Mouse (Mus musculus) stomach, postnatal 0 days (tissue): Measurements from ENCODE around the gene Ggt1. TPM values are rescaled to one million over a fixed set of nuclear protein-coding genes. Genes with fewer than 3 reads are reported as not detected.

Experiments used
- ATAC-seq: fragments of 200-750 bp; cut with Nextera tagmentation; 2 replicates; pipeline ENCODE4 v1.8.0; 2017; ENCODE audit not compliant: low FRiP score, low TSS enrichment
- DNase-seq: peaks from one replicate; pipeline ENCODE4 v3.0.0-alpha.2; 2016; ENCODE audit warnings: low spot score
- H3K27ac ChIP-seq: fragments of 300-500 bp; sonication (generic); replicated peaks from 2 replicates; pipeline ENCODE4 v1.5.1; 2014; ENCODE audit warnings: mild to moderate bottlenecking, control low read depth
- H3K27me3 ChIP-seq: fragments of 300-500 bp; sonication (generic); 2 replicates; pipeline ENCODE4 v1.6.1; 2014; ENCODE audit warnings: low read length; ENCODE audit not compliant: control insufficient read depth, insufficient read depth
- H3K36me3 ChIP-seq: fragments of 300-500 bp; sonication (generic); 2 replicates; pipeline ENCODE4 v1.6.1; 2014; ENCODE audit warnings: low read length, mixed read lengths; ENCODE audit not compliant: control insufficient read depth, insufficient read depth
- H3K4me1 ChIP-seq: fragments of 300-500 bp; sonication (generic); replicated peaks from 2 replicates; pipeline ENCODE4 v1.6.1; 2014; ENCODE audit warnings: antibody characterized with exemption; ENCODE audit not compliant: control insufficient read depth, insufficient read depth
- H3K4me2 ChIP-seq: fragments of 300-500 bp; sonication (generic); replicated peaks from 2 replicates; pipeline ENCODE4 v1.6.1; 2014; ENCODE audit warnings: low read depth, mild to moderate bottlenecking, control low read depth, moderate library complexity
- H3K4me3 ChIP-seq: fragments of 300-500 bp; sonication (generic); 2 replicates; pipeline ENCODE4 v1.5.1; 2014; ENCODE audit warnings: low read depth, low read length, control low read depth
- H3K9ac ChIP-seq: fragments of 300-500 bp; sonication (generic); 2 replicates; pipeline ENCODE4 v1.6.1; 2014; ENCODE audit warnings: mild to moderate bottlenecking, low read length, control low read depth, mixed read lengths
- H3K9me3 ChIP-seq: fragments of 300-500 bp; sonication (generic); 2 replicates; pipeline ENCODE4 v1.6.1; 2016; ENCODE audit warnings: low read length; ENCODE audit not compliant: control insufficient read depth
- CTCF ChIP-seq: IDR thresholded peaks from 2 replicates; pipeline ENCODE4 v1.5.1; 2016; ENCODE audit warnings: antibody characterized with exemption, low read depth, mild to moderate bottlenecking, moderate library complexity
- EP300 ChIP-seq: optimal IDR thresholded peaks from 2 replicates; pipeline ENCODE3; 2016; ENCODE audit warnings: antibody characterized with exemption
- WGBS: fragments of 180-500 bp; shearing (Covaris S2); extraction: QIAGEN DNeasy Blood & Tissue Kit; methylation state at CpG from one replicate; pipeline ENCODE4 v1.1.7; 2014; 5-methylcytosine and 5-hydroxymethylcytosine counted together
- polyA plus RNA-seq: library from polyadenylated mRNA; unstranded; fragments of >200 nt; fragmentation: Nextera tagmentation; extraction: Ambion mirVana; gene quantifications from 2 replicates; pipeline ENCODE4 v1.2.1, GENCODE M21; 2015

Ggt1 gene
- polyA plus RNA-seq, 1 experiment from 2014 or later, result 1.9 TPM

DNA sequence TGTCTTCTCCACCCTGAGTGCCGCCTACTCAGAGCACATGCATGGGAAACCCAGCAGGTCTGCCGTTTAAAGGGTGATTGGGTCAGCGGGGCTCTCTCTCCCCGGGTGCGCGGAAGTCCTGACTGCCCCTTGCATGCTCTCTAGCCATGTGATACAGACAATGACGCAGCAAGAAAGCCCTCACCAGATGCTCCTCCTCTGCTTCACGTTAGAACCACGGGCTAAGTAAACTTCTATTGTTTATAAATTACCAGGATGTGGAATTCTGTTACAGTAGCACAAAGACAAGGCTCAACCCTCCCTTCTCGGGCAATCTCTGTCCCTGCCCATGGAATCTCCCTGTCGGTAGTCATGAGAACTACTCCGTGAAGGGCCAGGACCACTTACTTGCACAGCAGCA lies 10.2 kb upstream of the Ggt1 start:
- 18% methylated on average over 12 of the region's 12 CpGs for WGBS
- TF ChIP-seq CTCF, result peak; percentile 42
- no peak for TF ChIP-seq EP300
- 0 out of 2 replicates have a peak overlapping the region, but pooled peaks have one; percentile 11 for H3K4me2 ChIP-seq
- DNase-seq (no peak), ATAC-seq (peak; percentile 55)
- H3K9me3 ChIP-seq, result no peaks in the 10 kb centered on the region
- no peaks in the 10 kb centered on the region for H3K4me1 ChIP-seq
- H3K4me3 ChIP-seq, result no peak overlapping the region
- no peak overlapping the region for H3K27ac ChIP-seq
- no peaks in the 10 kb centered on the region for H3K27me3 ChIP-seq
- no peak overlapping the region for H3K9ac ChIP-seq
- H3K36me3 ChIP-seq, result no peaks in the 10 kb centered on the region

- TF ChIP-seq EP300 (no peak), CTCF (no peak)
- Histone ChIP-seq H3K4me3 (no peak overlapping the region), H3K36me3 (no peaks in the 10 kb centered on the region), H3K9ac (no peak overlapping the region), H3K4me2 (no peak overlapping the region), H3K9me3 (no peaks in the 10 kb centered on the region), H3K4me1 (no peaks in the 10 kb centered on the region), H3K27ac (no peak overlapping the region), H3K27me3 (no peaks in the 10 kb centered on the region)
- ATAC-seq (no peak), DNase-seq (no peak)
- 68% methylated on average over 2 of the region's 2 CpGs for WGBS
Measured at GRCm38 (mm10) chr10:75552106-75552505, 9.3 kb upstream of the Ggt1 start.

- 70% methylated on average over 13 of the region's 13 CpGs for WGBS
Measured at GRCm38 (mm10) chr10:75552701-75553450, 8.5 kb upstream of the Ggt1 start.

GRCm38 (mm10) chr10:75554090-75554489 lies 7.3 kb upstream of the Ggt1 start:
- Histone ChIP-seq H3K27me3 (no peaks in the 10 kb centered on the region), H3K4me3 (no peak overlapping the region), H3K9ac (no peak overlapping the region), H3K4me2 (no peak overlapping the region), H3K36me3 (no peaks in the 10 kb centered on the region), H3K27ac (no peak overlapping the region), H3K4me1 (no peaks in the 10 kb centered on the region), H3K9me3 (no peaks in the 10 kb centered on the region)
- ATAC-seq (no peak), DNase-seq (no peak)
- TF ChIP-seq EP300, result no peak
- no peak for TF ChIP-seq CTCF
- WGBS, result 91% methylated on average over 8 of the region's 8 CpGs

More at GRCm38 (mm10) chr10:75552701-75553450, 8.5 kb upstream of the Ggt1 start:
- no peaks in the 10 kb centered on the region for H3K27me3 ChIP-seq
- no peak overlapping the region for H3K4me3 ChIP-seq
- DNase-seq (no peak), ATAC-seq (no peak)
- H3K4me2 ChIP-seq, result no peak overlapping the region
- H3K9me3 ChIP-seq, result no peaks in the 10 kb centered on the region
- H3K36me3 ChIP-seq, result no peaks in the 10 kb centered on the region
- no peak overlapping the region for H3K27ac ChIP-seq
- H3K9ac ChIP-seq, result no peak overlapping the region
- no peaks in the 10 kb centered on the region for H3K4me1 ChIP-seq
- TF ChIP-seq CTCF (no peak), EP300 (no peak)

GRCm38 (mm10) chr10:75555557-75555956 lies 5.8 kb upstream of the Ggt1 start:
- no peak for TF ChIP-seq EP300
- no peak for TF ChIP-seq CTCF
- WGBS, result 85% methylated on average over 6 of the region's 6 CpGs
- no peak for DNase-seq

GRCm38 (mm10) chr10:75556026-75556425 lies 5.4 kb upstream of the Ggt1 start:
- no peak overlapping the region for H3K4me3 ChIP-seq
- 0 out of 2 replicates have a peak overlapping the region, but pooled peaks have one; percentile 40 for H3K27ac ChIP-seq
- no peaks in the 10 kb centered on the region for H3K4me1 ChIP-seq
- H3K27me3 ChIP-seq, result 0 out of 2 replicates have a peak, but pooled peaks cover 1% of the 10 kb centered on the region
- peak; percentile 76 for DNase-seq
- ATAC-seq, result peak; percentile 78
- WGBS, result 57% methylated on average over 9 of the region's 9 CpGs
- no peak overlapping the region; the same call in 1 of the 2 replicates for H3K9ac ChIP-seq
- no peaks in the 10 kb centered on the region for H3K9me3 ChIP-seq
- no peaks in the 10 kb centered on the region for H3K36me3 ChIP-seq
- TF ChIP-seq EP300 (no peak), CTCF (no peak)
- no peak overlapping the region for H3K4me2 ChIP-seq

More at GRCm38 (mm10) chr10:75555557-75555956, 5.8 kb upstream of the Ggt1 start:
- Histone ChIP-seq H3K9ac (no peak overlapping the region), H3K36me3 (no peaks in the 10 kb centered on the region), H3K4me3 (no peak overlapping the region), H3K9me3 (no peaks in the 10 kb centered on the region), H3K27me3 (no peaks in the 10 kb centered on the region), H3K4me2 (no peak overlapping the region), H3K27ac (no peak overlapping the region), H3K4me1 (no peaks in the 10 kb centered on the region)
- ATAC-seq, result no peak
